Mouse (Mus musculus) monocyte, adult 2 months (primary cell): ENCODE results near the gene Zfp36l1.

Source experiments
- DNase-seq, 2 experiments: peaks; one replicate each; pipeline ENCODE4 v3.0.0; 2022; ENCODE audit warnings: low spot score in 2 of 2, low read depth in 1 of 2

Gene Zfp36l1

GRCm38 (mm10) chr12:80112852-80113551 lies at the start of gene Zfp36l1:
Gene Zfp36l1, minus strand, starts transcription at chr12:80113013.
- DNase-seq = peak in 1 of 2 experiments; percentile 81

DNA sequence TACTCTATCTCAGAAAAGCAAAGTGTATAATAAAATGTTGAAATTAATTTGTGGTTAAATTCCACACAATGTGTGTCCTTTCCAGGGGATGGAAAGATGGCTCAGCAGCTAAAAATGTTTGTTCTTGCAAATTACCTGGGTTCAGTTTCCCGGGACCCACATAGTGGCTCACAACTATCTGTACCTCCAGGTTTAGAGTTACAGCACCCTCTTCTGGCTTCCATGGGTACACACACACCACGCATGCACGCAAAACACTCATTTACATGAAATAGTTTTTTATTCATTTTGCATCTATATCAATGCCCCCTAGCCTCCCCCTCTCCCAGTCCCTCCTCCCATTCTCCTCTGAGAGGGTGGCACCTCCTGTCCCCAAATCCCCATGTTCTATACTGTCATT lies 49.6 kb upstream of the Zfp36l1 start:
- no peak for DNase-seq

DNA sequence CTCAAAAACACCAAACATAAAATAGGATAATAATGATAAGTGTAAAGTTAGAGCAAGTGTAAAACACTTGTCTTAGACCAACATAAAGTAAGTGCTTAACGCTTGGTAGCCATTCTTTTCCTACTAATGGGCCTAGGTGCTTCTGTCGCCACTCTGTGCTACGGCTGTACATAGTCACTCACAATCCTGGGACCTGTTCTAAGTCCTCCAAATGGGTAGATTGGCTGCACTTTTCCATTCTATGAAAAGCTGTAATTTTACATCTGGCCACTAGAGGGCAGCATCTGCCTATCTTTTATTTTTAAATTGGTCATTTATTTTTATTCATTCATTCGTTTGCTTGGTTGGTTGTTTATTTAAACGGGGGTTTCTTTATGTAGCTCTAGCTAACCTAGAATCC lies 44.9 kb upstream of the Zfp36l1 start:
- no peak for DNase-seq

DNA sequence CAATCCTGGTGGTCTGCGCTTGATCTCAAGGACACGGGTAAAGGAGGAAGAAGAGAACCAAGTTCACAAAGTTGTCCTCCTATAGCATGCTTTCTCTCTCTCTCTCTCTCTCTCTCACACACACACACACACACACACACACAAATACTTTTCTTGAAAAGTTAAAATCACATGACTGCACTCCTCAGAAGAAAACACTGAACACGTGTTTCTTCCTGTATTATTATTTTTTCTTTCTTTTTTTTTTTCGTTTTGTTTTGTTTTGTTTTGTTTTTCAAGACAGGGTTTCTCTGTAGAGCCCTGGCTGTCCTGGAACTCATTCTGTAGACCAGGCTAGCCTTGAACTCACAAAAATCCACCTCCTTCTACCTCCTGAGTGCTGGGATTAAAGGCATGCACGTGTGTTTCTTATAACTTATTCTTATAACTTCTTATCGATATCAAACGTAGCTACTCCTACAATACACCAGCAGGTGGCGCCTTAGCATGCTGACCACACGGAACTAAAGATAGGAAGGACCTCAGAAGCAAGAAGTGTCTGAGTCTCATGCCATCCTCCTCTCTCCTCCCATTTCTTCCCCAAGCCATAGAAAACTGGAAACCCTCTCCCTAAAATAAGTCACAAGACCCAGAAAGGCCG lies 41.0 kb upstream of the Zfp36l1 start:
- DNase-seq = no peak

- no peak for DNase-seq
Observed at GRCm38 (mm10) chr12:80153078-80153477, 40.3 kb upstream of the Zfp36l1 start.

- DNase-seq = no peak
Observed at GRCm38 (mm10) chr12:80151821-80152220, 39.0 kb upstream of the Zfp36l1 start.

GRCm38 (mm10) chr12:80150624-80151023 lies 37.8 kb upstream of the Zfp36l1 start:
- DNase-seq = no peak

GRCm38 (mm10) chr12:80147563-80148214 lies 34.9 kb upstream of the Zfp36l1 start:
- no peak for DNase-seq

DNA sequence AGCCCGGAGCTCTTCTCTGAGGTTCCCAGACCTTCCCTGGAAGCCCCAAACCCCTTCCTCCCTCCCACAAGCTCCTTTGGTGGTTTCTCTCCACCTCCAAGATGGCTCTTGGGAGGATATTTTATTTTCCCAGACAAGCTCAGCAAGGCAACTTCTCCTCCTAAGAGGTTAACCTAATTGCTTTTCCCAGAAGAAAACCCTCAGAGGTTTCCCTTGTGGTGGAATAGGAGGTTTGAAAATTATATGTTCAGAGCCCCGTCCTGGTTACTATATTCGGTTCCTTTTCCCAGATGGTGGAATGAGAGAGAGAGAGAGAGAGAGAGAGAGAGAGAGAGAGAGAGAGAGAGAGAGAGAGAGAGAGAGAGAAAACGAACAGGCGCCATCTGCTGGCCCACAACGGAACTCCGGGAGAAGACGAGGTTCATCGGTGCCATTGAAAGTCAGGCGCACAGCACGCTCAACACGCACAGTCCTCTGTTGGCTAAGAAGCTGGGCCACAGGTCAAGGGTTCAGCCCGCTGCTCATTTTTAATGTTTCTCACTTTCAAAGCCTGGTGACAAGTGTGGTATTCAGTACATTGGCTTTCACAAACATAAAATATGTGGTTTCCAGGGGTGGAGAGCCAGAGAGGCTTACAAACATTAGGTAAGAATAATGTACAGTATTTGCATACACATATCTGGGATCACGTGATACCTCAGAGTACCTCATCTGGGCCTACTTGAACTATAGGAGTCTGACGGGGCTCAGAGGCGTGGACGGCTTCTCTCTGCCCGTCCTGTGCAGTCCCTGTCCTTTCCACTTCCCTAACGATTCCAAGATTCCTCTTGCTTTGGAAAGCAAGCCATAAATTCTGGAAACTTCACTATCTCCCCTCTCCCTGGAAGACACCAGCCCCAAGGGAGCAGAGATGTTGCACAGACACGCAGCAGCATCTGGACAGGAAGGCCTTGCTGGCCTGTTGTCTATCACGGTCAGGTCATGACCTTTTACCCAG lies 33.7 kb upstream of the Zfp36l1 start:
- DNase-seq = no peak

- DNase-seq = no peak
Observed at GRCm38 (mm10) chr12:80145365-80145764, 32.6 kb upstream of the Zfp36l1 start.

GRCm38 (mm10) chr12:80144846-80145245 lies 32.0 kb upstream of the Zfp36l1 start:
- no peak for DNase-seq

DNA sequence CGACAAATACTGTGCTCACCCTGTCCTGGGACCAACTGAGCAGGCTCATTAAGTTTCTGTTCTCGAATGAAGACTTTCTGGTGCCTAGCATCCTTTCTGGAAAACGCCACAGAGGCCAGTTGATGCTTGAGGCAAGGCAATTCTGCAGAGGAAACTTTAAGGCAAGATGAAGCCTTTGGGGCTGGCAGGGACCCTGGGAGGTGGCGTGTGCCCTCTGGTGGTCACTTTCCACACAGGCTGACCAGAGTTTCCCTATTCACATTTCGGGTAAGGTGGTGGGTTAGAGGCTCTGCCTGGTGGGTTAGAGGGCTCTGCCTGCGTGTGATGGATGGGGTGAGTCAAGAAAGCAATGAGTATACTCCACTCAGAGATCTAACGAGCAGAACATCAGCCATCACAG lies 28.7 kb upstream of the Zfp36l1 start:
- no peak for DNase-seq

GRCm38 (mm10) chr12:80141011-80141410 lies 28.2 kb upstream of the Zfp36l1 start:
- no peak for DNase-seq

DNA sequence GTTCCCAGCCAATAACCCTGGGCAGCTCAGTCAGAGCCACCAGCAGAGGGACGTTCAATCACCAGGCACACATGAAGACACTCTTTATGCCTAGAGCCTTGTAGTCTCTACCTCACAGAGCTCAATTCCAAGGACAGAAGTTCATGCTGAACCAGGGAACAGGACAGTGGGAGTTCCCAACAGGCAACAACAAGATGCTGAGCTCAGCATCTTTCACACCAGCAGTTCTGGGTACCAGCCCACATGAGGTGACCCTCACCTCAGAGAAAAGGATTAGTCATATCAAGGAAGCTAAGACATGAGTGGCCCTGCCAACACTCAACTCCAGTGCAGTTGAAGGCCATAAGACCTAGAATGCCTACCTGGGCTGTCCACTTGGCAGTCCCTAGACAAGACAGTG lies 24.9 kb upstream of the Zfp36l1 start:
- no peak for DNase-seq

GRCm38 (mm10) chr12:80137246-80137645 lies 24.4 kb upstream of the Zfp36l1 start:
- DNase-seq = no peak

- no peak for DNase-seq
Observed at GRCm38 (mm10) chr12:80136264-80136930, 23.6 kb upstream of the Zfp36l1 start.

DNA sequence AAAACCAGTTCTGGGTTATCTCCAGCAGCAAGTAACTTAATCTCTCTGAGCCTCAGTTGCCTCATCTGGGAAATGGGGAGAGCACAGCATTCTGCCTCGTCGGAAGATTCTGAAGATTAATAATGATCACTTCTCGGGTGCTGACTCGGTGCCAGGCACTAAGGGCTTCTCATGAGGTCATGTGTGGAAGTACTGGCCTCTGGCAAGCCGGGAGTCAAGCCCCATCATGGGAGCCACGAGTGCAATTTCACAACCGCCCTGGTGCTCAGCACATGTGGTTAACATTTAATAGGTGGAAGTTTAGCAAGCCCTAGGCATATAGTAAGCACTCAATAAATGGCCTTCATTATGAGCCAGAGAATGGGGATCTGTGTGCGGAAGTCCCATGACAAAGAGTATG lies 22.4 kb upstream of the Zfp36l1 start:
- DNase-seq = no peak

- no peak for DNase-seq
Observed at GRCm38 (mm10) chr12:80133011-80133545, 20.3 kb upstream of the Zfp36l1 start.

- DNase-seq = peak in 1 of 2 experiments; percentile 82
Observed at GRCm38 (mm10) chr12:80132250-80133003, 19.6 kb upstream of the Zfp36l1 start.
